Mouse (Mus musculus) testis, adult 2 months (tissue): ENCODE data around the gene Cish.

ENCODE experiments used
- CTCF ChIP-seq: fragments of 200-500 bp; IDR thresholded peaks from 2 replicates; pipeline ENCODE4 v1.5.1; 2012; ENCODE audit warnings: low read depth, mild to moderate bottlenecking, inconsistent platforms, low read length, moderate library complexity; ENCODE audit not compliant: control insufficient read depth, insufficient read depth, insufficient replicate concordance
- POLR2A ChIP-seq: fragments of 200-500 bp; IDR thresholded peaks from 2 replicates; pipeline ENCODE4 v1.6.1; 2012; ENCODE audit warnings: low read depth, mild to moderate bottlenecking, inconsistent platforms, low read length, moderate library complexity; ENCODE audit not compliant: control insufficient read depth

- no peak for TF ChIP-seq CTCF
- no peak for TF ChIP-seq POLR2A
Observed at GRCm38 (mm10) chr9:107334356-107334755, 38.5 kb downstream of the Cish start.
